Mouse (Mus musculus): ENCODE results near the gene Olfr1272. TPM values are rescaled to one million over a fixed set of nuclear protein-coding genes. Genes with fewer than 3 reads are reported as not detected.
"Not testable (repeated sequence)": the region's sequence is repeated elsewhere in the genome, so short reads cannot be mapped to it uniquely, and the experiment has no call there.

Olfr1272 gene
- not detected for total RNA-seq (2021)
- long read RNA-seq, experiment 1 = 0 reads
- long read RNA-seq, experiment 2 = 0 reads

DNA sequence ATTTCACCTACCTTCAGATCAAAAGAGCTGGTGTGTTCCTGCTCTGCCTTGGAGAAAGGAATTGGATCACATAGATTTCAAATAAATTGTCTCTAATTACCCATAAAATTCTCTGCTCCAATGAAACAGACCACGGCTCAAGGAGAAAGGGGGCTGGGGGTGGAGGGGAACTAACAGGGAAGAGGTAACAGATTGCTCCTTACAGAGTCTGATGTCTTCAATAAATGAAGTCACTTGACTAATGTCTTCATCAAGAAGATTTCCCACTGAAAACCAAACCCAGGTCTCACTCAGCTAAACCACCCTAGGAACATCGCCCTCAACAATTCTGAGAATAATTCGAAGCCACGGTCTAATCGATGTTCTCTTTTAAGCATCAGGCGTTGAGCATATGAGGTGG is at the start of gene Olfr1272:
TSS of gene Olfr1272 (minus strand) at position 101 of the 400 bp plus-strand sequence.
- DNase-seq (ENCODE audit: low spot score in 2 of 2) = no peak
- Histone ChIP-seq H3K27ac (no peak within 1 kb of the TSS), H3K4me3 (no peak within 1 kb of the TSS)
- TF ChIP-seq CTCF (conservative IDR thresholded peaks at IDR 0.05) = no peak

DNA sequence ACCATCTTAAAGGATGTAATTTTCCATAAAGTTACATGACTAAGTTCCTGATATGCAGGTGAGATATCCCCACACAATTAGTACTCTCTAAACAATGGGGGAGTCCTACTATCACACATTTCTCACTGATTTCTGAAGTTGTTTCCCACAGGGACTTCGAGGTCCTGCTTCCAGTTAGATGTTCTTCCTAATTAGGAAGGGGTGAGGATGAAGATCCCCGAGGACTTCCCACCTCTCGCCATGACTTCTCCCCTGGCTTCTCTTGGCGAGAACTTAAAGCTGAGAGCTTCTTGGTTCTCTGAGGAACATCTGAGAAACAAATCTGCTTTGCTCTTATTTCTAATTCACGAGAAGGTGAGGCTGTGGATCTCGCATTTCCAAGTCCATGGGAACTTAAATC is 29.3 kb upstream of the Olfr1272 start, which contains the start of gene Gm13769:
TSS of gene Gm13769 (plus strand) at position 301 of the 400 bp plus-strand sequence.
- not testable (repeated sequence) for DNase-seq (ENCODE audit: low spot score in 2 of 2); H3K27ac ChIP-seq; H3K4me3 ChIP-seq

DNA sequence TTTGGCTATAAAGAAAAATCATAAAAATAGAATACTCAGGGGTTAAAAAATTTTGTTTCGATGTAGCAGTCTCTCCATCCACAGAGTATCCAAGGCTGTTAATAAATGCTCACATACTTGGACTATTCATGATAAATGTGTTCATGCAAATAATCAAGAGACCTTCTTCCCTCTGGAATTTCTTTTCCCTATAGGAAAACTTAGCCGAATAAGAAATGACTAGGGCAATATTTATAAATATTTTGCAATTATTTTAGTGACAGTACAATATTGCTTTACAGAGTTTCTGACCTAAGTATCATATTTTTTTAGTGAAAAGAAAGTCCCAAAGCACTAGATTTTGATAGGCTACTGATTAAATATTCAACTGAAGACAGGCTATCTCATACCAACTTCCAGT is 21.7 kb downstream of the Olfr1272 start, which contains the start of gene Olfr1271:
TSS of gene Olfr1271 (minus strand) at position 101 of the 400 bp plus-strand sequence.
- H3K4me3 ChIP-seq = no peak within 1 kb of the TSS
- DNase-seq (ENCODE audit: low spot score in 2 of 2) = no peak
- no peak for TF ChIP-seq CTCF (conservative IDR thresholded peaks at IDR 0.05)
- no peak within 1 kb of the TSS for H3K27ac ChIP-seq

DNA sequence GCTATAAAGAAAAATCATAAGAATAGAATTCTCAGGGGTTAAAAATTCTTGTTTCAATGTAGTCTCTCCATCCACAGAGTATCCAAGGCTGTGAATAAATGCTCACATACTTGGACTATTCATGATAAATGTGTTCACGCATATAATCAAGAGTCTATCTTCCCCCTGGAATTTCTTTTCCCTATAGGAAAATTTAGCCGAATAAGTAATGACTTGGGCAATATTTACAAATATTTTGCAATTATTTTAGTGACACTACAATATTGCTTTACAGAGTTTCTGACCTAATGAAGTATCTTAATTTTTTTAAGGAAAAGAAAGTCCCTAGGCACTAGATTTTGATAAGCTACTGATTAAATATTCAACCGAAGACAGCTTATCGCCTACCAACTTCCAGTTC is 35.1 kb downstream of the Olfr1272 start, which contains the start of gene Olfr142:
TSS of gene Olfr142 (minus strand) at position 101 of the 400 bp plus-strand sequence.
- H3K27ac ChIP-seq = no peak within 1 kb of the TSS
- DNase-seq (ENCODE audit: low spot score in 2 of 2) = no peak
- no peak for TF ChIP-seq CTCF (conservative IDR thresholded peaks at IDR 0.05)
- H3K4me3 ChIP-seq = no peak within 1 kb of the TSS

Other genes with a start within 250 kb of the Olfr1272 start
- not detected for gene Olfr140, start 229.2 kb downstream of the Olfr1272 start, total RNA-seq (2021)
- gene Olfr1269, start 171.4 kb downstream of the Olfr1272 start, total RNA-seq (2021) = not detected
- gene Olfr32, start 150.5 kb downstream of the Olfr1272 start, total RNA-seq (2021) = not detected
- gene Olfr1270, start 139.8 kb downstream of the Olfr1272 start, total RNA-seq (2021) = not detected
- gene Olfr1506, start 68.3 kb downstream of the Olfr1272 start, total RNA-seq (2021) = not detected
- gene Olfr142, start 35.2 kb downstream of the Olfr1272 start, total RNA-seq (2021) = not detected
- gene Olfr1271, start 21.8 kb downstream of the Olfr1272 start, total RNA-seq (2021) = not detected
- not detected for gene Gm13769, start 29.4 kb upstream of the Olfr1272 start, total RNA-seq (2021)
- not detected for gene Olfr1274-ps, start 105.8 kb upstream of the Olfr1272 start, total RNA-seq (2021)

Measured in layer of hippocampus, adult 2 months (tissue).